Mouse (Mus musculus) effector memory CD4-positive, alpha-beta T cell, adult 7 months (primary cell): ENCODE data around the gene Pmpca. TPM values are rescaled to one million over a fixed set of nuclear protein-coding genes. Genes with fewer than 3 reads are reported as not detected.

ENCODE experiments used
- polyA plus RNA-seq: library from polyadenylated mRNA; unstranded; fragments of 100-300 nt; shearing (Covaris generic); gene quantifications from one replicate; pipeline ENCODE4 v1.2.1, GENCODE M21; 2017

Pmpca gene
- polyA plus RNA-seq, result 70.4 TPM

DNA sequence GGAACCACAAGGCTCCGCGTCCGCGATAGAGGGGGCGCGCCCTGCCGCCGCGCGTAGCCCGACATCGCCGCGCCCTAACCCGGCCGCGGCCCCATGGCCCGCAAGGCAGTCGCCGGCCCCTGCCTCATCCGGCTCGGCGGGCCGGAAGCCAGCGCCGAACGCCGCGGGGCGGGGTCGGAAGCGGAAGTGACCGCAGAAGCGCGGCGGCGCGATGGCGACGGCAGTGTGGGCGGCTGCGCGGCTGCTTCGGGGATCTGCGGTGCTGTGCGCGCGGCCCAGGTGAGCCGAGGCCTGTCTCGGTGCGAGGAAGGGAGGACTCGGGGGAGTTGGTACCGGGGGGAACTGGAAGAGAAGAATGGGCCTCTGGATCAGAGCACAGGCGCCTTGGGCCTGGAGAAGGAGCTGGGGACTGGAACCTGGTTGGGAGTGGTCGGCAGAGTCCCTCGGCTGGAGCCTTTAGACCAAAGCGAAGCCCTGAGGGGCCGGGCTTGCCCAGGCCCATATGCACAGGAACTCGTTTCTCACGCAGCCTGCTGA is at the start of gene Pmpca, which contains the start of gene Entr1:
Pmpca (plus strand) TSS at position 186 of the 537 bp plus-strand sequence.
Entr1 (minus strand) TSS at position 163 of the 537 bp plus-strand sequence.

DNA sequence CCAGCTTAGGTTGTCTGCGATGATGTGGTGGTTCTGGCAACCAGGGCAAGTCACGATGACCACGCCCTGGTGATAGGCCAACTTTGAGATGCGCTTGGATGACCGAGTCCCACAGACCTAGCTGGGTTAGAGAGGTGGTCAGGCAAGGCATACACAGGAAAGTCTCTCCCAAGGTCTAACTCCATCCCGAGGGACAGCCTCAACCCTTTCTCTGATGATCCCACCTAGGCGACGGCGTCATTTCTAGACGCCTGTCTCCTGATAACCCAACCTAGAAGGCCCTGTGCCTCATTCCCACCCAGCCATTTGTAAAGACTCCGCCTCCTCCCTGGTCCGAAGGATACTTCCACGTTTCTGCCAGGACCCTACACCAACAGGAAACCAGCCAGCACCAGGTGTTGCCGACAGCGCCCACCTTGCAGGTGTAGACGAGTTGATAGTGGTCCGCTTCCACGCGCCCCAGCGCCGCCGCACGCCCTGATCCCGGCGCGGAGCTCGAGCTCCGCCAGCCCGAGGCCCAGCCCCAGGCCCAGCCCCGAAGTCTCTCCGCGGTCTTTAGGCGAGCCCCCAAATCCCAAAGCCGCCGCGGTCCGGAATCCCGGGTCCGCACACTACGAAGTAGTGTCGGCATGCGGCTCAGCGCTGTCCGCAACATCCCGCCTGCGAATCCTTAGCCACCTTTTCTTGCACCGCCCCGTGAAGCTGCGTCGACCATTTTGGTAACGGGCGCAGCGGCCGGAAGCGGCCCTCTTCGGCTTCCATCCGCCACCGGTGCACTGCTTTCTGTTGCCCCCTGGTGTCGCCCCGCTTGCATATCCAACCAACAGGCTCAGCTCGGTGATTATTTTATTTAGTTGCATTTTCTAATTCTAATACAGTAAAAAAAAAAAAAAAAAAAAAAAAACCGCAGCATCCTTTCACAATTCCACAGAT is 37.5 kb upstream of the Pmpca start, which contains the start of gene Dnlz:
Dnlz (minus strand) TSS at position 753 of the 933 bp plus-strand sequence.

DNA sequence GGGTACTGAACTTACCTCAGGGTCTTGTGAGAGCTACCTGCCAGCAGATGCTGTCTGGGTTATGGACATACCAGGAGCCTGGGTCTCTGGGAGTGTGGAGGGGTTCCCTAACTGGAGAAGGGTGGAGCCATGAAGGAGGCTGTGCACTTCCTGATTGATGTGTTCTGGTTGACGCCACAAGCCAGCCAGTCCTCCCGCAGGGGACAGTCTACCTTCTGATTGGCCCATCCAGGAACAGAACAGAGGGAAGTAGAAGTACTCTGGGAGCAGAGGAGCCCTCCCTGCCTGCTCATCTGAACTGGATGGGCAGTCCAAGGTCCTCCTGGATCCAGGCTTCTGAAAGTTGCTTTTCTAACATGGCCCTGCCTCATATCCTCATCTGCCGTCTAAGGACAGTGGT is 28.4 kb upstream of the Pmpca start, which contains the start of gene Card9:
Card9 (minus strand) TSS at position 147 of the 400 bp plus-strand sequence.

DNA sequence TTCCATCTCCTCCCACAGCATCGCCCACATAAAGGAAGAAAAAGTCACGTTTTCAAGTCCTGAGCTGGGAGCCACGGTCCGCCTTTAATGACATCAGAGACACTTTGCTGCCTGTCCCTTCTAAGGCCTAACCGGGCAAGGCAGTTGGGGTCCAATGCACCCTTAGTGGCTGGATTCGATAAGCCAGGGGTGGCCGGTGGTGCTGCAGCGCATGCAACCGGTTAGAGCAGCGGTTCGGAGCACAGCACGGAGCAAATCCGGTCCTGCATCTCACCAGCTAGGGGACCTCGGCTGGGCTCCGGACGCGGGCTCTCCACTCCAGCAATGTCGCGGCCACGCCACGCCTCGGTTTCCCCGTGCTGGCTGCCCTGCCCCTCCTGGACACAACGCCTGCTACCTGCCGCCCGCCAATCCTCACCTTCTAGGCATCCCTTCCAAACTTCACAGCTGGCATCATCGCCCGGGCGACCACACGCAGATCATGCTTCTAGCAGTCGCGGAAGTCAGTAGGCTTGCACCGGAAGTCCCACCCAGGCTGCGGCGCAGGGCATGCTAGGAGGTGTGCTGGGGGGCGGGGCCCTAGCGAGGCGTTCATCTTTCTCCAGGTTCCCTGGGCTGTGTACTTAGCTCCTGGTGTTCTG is 8.9 kb upstream of the Pmpca start, which contains the start of gene Snapc4:
Snapc4 (minus strand) TSS at position 523 of the 641 bp plus-strand sequence.

DNA sequence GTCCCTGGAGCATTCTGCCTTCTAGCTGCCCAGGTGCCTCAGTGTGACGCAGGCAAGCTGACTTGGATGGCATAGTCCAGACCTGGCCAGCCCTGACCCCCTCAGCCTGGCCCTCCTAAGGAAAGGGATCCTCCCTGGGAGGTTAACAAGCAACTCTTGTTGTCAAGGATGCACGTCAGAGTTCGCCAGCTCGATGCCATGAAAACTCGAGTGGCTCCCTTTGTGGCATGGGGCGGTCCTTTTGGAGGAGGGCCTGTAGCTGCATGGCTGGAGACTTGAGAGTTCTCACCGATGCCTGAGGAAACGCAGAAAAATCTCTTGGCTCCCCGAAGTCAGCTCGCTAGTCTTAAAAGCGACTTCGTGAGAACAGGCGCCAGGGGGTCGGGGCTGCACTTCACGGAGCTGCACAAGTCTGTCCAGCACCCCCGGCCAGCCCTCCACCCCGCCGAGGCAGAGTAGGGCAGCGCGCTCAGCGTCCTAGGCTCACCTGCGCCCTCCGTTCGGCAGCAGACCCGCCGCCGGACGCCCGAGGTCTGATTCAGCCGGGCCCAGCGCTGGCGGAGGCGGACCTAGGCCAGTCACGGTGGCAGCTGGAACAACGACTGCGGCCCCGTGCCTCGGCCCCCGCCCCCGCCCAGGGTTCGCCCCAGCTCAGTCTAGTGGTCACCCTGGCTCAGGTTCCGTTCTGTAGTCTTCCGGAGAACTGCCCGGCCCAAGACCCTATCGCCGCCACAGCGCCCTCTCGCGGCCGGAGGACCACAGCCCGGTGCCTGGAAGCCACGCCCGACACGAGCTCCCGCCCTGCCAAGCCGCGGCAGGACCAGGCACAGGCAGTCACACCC is 19.6 kb downstream of the Pmpca start, which contains the start of gene Inpp5e:
Inpp5e (minus strand) TSS at position 689 of the 842 bp plus-strand sequence.

DNA sequence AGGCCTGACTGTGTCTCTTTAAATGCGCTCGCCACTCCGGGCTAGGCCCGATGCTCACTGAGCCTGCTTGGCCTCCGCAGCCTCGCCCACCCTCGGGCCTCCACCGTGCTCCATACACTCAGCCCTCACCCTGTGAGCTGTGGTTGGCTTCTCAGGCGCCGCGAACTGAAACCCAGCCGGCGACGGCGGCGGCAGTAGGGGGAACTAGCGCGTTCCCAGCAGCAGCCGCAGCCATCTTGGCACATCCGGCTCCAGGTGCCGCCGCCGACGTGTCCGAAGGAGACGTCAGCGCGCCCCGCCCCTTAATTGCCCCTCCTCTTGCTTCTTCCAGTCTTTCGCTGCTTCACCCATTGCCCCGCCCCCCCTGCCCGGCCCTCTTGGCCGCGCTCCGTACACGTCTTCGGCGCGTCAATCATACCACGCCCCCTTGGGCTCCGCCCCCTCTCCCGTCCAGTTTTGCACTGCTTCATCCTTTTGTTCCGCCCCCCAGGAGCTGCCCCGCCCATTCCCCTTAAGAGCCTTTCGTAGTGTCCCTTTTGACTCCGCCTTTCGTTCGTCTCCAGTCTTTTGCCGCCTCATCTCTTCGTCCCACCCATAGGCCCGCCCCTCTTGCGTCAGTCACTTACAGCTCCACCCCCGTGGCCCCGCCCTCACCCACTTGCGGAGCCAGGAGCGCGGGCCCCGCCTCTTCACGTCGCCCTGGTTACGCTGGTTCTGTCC is 56.0 kb downstream of the Pmpca start, which contains the start of gene Sec16a:
Sec16a (minus strand) TSS at position 271 of the 720 bp plus-strand sequence.

Other genes with a start within 250 kb of the Pmpca start
- not detected for gene Lhx3, start 181.1 kb upstream of the Pmpca start, polyA plus RNA-seq
- 6.6 TPM for gene Qsox2, start 151.8 kb upstream of the Pmpca start, polyA plus RNA-seq
- 0.13 TPM for gene Ccdc187, start 94.8 kb upstream of the Pmpca start, polyA plus RNA-seq
- gene Gpsm1, start 73.8 kb upstream of the Pmpca start, polyA plus RNA-seq, result 20.0 TPM
- 11.0 TPM for gene Dnlz, start 37.2 kb upstream of the Pmpca start, polyA plus RNA-seq
- gene Card9, start 28.4 kb upstream of the Pmpca start, polyA plus RNA-seq, result not detected
- 44.1 TPM for gene Snapc4, start 8.7 kb upstream of the Pmpca start, polyA plus RNA-seq
- 145 TPM for gene Entr1, start within 50 bp of the Pmpca start, polyA plus RNA-seq
- 28.9 TPM for gene Inpp5e, start 19.9 kb downstream of the Pmpca start, polyA plus RNA-seq
- 39.8 TPM for gene Sec16a, start 55.9 kb downstream of the Pmpca start, polyA plus RNA-seq
- 33.7 TPM for gene Notch1, start 127.3 kb downstream of the Pmpca start, polyA plus RNA-seq
- gene Egfl7, start 190.7 kb downstream of the Pmpca start, polyA plus RNA-seq, result 2.2 TPM
- not detected for gene Gm20532, start 197.3 kb downstream of the Pmpca start, polyA plus RNA-seq
- 19.8 TPM for gene Agpat2, start 215.1 kb downstream of the Pmpca start, polyA plus RNA-seq
- 8.5 TPM for gene Fam69b, start 239.1 kb downstream of the Pmpca start, polyA plus RNA-seq